Mouse (Mus musculus) MEL (cell line): Measurements from ENCODE around the gene Cacna1b.

Experiments used
- CTCF ChIP-seq, 3 experiments: IDR thresholded peaks in 2 of 3; conservative IDR thresholded peaks in 1 of 3; 2 replicates each; pipeline ENCODE4 v1.5.1; 2011 to 2012; ENCODE audit warnings: low read length in 3 of 3, low read depth in 2 of 3, mild to moderate bottlenecking in 2 of 3, improper control_type of control experiment in 1 of 3, inconsistent platforms in 1 of 3, mixed read lengths in 1 of 3, moderate library complexity in 1 of 3; ENCODE audit not compliant: control insufficient read depth in 1 of 3, insufficient read depth in 1 of 3, poor library complexity in 1 of 3, severe bottlenecking in 1 of 3
- KAT2A ChIP-seq: conservative IDR thresholded peaks from 2 replicates; pipeline ENCODE4 v1.6.1; 2012; ENCODE audit warnings: low read depth, low read length, improper control_type of control experiment, inconsistent platforms
- POLR2AphosphoS2 ChIP-seq: IDR thresholded peaks from 2 replicates; pipeline ENCODE4 v1.6.1; 2011; ENCODE audit warnings: low read length, improper control_type of control experiment
- TAL1 ChIP-seq: IDR thresholded peaks from 2 replicates; pipeline ENCODE4 v1.6.1; 2012; ENCODE audit warnings: mild to moderate bottlenecking, inconsistent platforms, low read length, moderate library complexity, mixed read lengths

- TF ChIP-seq CTCF (IDR thresholded peaks at IDR 0.05 in 2 of 3, conservative IDR thresholded peaks at IDR 0.05 in 1 of 3; ENCODE audit: control insufficient read depth in 1 of 3, insufficient read depth in 1 of 3, low read depth in 2 of 3, low read length in 3 of 3, poor library complexity in 1 of 3, severe bottlenecking in 1 of 3) (no peak), KAT2A (no peak), POLR2AphosphoS2 (no peak), TAL1 (no peak)
Observed at GRCm38 (mm10) chr2:24750051-24750450, 12.9 kb downstream of the Cacna1b start.
